Mouse (Mus musculus) stomach, embryonic 16.5 days (tissue): ENCODE measurements around the gene Rtl5. TPM values are rescaled to one million over a fixed set of nuclear protein-coding genes. Genes with fewer than 3 reads are reported as not detected.

ENCODE experiments used
- ATAC-seq: fragments of 200-750 bp; cut with Nextera tagmentation; 2 replicates; pipeline ENCODE4 v1.8.0; 2017; ENCODE audit warnings: moderate number of reproducible peaks, moderate TSS enrichment; ENCODE audit not compliant: insufficient read depth, low FRiP score
- H3K27ac ChIP-seq: fragments of 300-500 bp; sonication (generic); 2 replicates; pipeline ENCODE4 v1.5.1; 2014; ENCODE audit warnings: low read length
- H3K27me3 ChIP-seq: fragments of 300-500 bp; sonication (generic); 2 replicates; pipeline ENCODE4 v1.6.1; 2014; ENCODE audit warnings: low read length, control low read depth, mixed read lengths; ENCODE audit not compliant: control insufficient read depth, insufficient read depth
- H3K36me3 ChIP-seq: fragments of 300-500 bp; sonication (generic); 2 replicates; pipeline ENCODE4 v1.6.1; 2014; ENCODE audit warnings: low read length; ENCODE audit not compliant: control insufficient read depth, insufficient read depth
- H3K4me1 ChIP-seq: fragments of 300-500 bp; sonication (generic); 2 replicates; pipeline ENCODE4 v1.6.1; 2014; ENCODE audit warnings: low read length, control low read depth, mixed read lengths; ENCODE audit not compliant: control insufficient read depth, insufficient read depth
- H3K4me2 ChIP-seq: fragments of 300-500 bp; sonication (generic); 2 replicates; pipeline ENCODE4 v1.6.1; 2014; ENCODE audit warnings: low read depth, low read length, mixed read lengths
- H3K4me3 ChIP-seq: fragments of 300-500 bp; sonication (generic); replicated peaks from 2 replicates; pipeline ENCODE4 v1.5.1; 2014; ENCODE audit warnings: mild to moderate bottlenecking, low read length
- H3K9ac ChIP-seq: fragments of 300-500 bp; sonication (generic); 2 replicates; pipeline ENCODE4 v1.6.1; 2014; ENCODE audit warnings: low read length
- H3K9me3 ChIP-seq: fragments of 300-500 bp; sonication (generic); replicated peaks from 2 replicates; pipeline ENCODE4 v1.6.1; 2016; ENCODE audit warnings: low read length, control low read depth; ENCODE audit not compliant: control insufficient read depth
- WGBS: fragments of 180-500 bp; shearing (Covaris S2); extraction: QIAGEN DNeasy Blood & Tissue Kit; methylation state at CpG from one replicate; pipeline ENCODE4 v1.1.7; 2014; 5-methylcytosine and 5-hydroxymethylcytosine counted together
- polyA plus RNA-seq: library from polyadenylated mRNA; unstranded; fragments of >200 nt; fragmentation: Nextera tagmentation; extraction: Ambion mirVana; gene quantifications from 2 replicates; pipeline ENCODE4 v1.2.1, GENCODE M21; 2015

Gene Rtl5
- polyA plus RNA-seq, 1 experiment from 2014 or later, result 2.7 TPM

DNA sequence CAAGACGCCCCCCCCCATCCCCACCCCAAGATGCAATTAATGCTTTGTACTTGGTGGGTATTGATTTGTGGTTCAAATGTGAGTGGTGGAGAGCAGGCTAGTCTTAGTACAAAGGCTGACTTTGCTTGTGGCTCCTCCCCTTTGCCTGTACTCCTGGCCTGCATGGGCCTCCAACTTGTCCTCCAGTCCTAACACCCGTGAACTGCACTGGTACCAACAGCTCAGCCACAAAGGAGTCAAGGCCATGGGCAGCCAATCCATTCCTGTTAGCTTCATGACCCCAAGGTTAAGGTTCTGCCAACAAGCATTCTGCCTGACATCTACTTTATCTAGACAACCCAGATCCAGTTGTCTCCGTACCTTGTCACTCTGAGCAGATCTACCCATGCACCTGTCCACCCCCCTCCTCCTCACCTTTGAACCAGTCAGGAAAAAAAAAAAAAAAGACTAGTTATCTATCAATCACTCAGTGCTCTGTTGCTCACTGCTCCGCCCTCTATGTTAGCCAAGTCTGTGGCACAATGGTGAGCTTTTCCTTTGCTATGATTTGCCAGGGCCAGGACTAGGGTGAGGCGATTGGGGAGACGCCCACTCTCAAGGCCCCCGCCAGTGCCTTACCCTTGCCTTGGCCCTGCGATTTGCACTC, 14.8 kb upstream of the Rtl5 start:
- Histone ChIP-seq H3K9ac (no peak overlapping the region), H3K4me2 (no peak overlapping the region), H3K4me1 (no peaks in the 10 kb centered on the region), H3K9me3 (no peaks in the 10 kb centered on the region), H3K4me3 (no peak overlapping the region), H3K27ac (no peak overlapping the region), H3K36me3 (no peaks in the 10 kb centered on the region), H3K27me3 (peaks cover 9% of the 10 kb centered on the region)
- 70% methylated on average over 8 of the region's 8 CpGs for WGBS
- peak; percentile 68; the same call in 1 of the 2 replicates for ATAC-seq

DNA sequence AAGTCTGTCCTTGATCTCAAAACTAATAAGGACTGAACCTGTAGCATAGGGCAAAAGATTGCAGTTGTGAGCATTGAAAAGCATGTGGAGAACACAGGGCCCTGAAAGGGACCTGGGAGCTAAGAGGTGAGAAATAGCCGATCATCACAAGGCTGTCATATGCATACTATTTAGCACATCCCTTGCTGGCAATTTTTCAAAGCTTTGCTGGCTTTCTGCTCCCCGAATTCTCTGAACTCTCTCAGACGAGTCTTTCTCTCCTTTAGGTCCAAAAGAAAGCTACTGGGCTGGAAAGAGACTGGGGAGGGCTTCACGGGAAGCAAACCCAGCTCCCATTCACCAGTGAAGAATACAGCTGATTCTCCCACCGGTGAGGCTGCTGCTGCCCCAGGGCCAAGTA, 11.2 kb upstream of the Rtl5 start:
- no peaks in the 10 kb centered on the region for H3K9me3 ChIP-seq
- H3K4me2 ChIP-seq, result no peak overlapping the region
- ATAC-seq, result no peak
- no peak overlapping the region for H3K27ac ChIP-seq
- H3K36me3 ChIP-seq, result no peaks in the 10 kb centered on the region
- H3K4me1 ChIP-seq, result no peaks in the 10 kb centered on the region
- 45% methylated on average over 5 of the region's 5 CpGs for WGBS
- H3K9ac ChIP-seq, result no peak overlapping the region
- H3K27me3 ChIP-seq, result peaks cover 12% of the 10 kb centered on the region
- H3K4me3 ChIP-seq, result no peak overlapping the region

DNA sequence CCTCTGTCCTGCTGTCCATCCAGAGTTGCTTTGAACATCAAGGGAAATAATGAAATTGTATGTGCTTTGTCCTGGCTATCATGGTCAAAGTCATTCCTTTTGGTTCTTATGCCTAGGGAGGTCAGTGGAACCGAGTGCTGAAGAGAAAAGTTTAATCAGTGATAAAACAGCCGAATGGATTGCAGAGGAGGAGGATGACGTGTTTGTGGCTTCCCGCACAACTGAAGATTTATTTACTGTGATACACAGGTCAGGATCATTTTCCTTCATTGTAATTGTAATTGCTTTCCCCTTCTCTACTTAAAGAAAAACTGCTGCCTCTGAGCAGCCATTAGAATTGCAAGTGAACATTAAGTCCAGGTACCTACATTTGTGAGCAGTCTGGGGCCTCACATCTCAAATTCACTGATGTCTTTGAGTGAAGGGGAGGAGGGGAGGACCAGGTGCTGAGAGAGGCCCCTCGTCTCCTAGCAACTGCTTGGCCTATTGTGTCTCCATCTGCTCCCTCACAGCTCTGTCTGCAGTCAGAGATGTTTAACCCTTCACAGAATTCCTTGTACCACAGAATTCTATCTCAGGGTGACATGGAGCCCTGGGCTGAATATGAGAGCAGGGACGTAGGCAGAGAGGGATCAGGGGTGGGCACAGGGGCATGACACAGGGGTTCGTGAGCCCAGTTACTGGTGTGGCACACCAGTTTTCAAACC, 10.6 kb upstream of the Rtl5 start:
- Histone ChIP-seq H3K4me2 (no peak overlapping the region), H3K9ac (no peak overlapping the region), H3K27ac (no peak overlapping the region), H3K27me3 (peaks cover 12% of the 10 kb centered on the region), H3K4me3 (no peak overlapping the region), H3K4me1 (no peaks in the 10 kb centered on the region), H3K9me3 (no peaks in the 10 kb centered on the region), H3K36me3 (no peaks in the 10 kb centered on the region)
- peak; percentile 37; the same call in 1 of the 2 replicates for ATAC-seq
- WGBS, result 33% methylated on average over 7 of the region's 7 CpGs

DNA sequence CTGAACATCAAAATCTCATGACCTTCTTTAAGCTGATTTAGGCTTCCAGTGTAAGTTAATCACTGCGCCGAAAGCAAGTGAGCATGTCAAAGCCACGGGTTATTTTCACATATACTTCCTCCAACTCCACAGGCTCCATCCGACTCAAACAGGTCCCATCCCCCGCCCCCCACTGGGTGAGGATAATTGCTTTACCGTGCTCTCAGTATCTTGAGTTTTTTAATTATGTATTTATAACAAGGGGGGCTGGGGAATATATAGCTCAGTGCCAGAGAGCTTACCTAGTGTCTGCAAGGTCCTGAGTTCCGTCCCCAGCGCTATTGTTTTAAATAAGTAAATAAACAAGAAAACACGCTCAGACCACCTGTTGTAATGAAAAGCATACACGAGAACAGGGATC, 10.0 kb upstream of the Rtl5 start:
- H3K27me3 ChIP-seq, result peaks cover 12% of the 10 kb centered on the region; the same call in 1 of the 2 replicates
- H3K9ac ChIP-seq, result no peak overlapping the region
- no peak overlapping the region for H3K4me2 ChIP-seq
- H3K36me3 ChIP-seq, result no peaks in the 10 kb centered on the region
- no peak overlapping the region for H3K27ac ChIP-seq
- H3K4me3 ChIP-seq, result no peak overlapping the region
- no peak for ATAC-seq
- 54% methylated on average over 10 of the region's 10 CpGs for WGBS
- H3K4me1 ChIP-seq, result no peaks in the 10 kb centered on the region
- H3K9me3 ChIP-seq, result no peaks in the 10 kb centered on the region

DNA sequence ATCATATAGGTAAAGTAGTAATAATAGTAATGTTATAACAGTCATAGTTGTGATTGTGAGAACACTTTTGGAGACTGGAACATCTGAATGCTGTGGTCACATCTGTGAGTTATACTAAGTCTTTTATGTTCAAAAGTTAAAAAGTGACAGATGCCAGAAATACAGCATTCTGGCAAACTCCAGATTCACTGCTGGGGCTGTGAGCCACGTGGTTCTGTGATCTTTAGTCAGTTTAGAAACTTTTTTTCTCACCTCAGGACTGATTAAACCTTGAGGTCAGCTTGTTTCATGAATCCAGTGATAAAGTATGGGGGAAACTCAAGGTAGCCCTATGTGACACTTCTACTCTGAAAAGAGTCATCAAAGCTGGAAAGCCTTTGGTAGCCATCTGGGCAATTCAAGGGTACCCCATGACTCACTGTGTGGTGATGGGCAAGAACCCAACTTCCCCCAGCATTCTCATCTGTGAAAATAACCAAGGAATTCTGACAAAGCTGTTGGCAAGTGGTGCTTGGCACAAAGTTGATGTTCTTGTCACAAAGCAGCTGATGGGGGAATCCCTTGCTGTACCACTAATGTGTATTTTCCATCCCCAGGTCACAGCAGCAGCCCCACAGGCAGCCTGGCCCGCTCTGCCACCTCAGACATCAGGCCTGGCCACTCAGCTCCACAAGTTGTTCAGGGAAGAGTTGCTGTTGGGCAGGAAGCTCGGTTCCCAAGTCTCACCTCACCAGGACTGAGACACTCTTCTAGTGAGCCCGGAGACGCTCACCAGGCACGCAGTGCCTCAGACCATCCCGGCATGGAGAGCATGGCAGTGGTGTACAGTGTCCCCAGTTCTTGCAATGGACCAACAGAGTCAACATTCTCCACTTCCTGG, 6.0 kb upstream of the Rtl5 start:
- peaks cover 6% of the 10 kb centered on the region; the same call in 1 of the 2 replicates for H3K27me3 ChIP-seq
- no peak for ATAC-seq
- no peaks in the 10 kb centered on the region for H3K36me3 ChIP-seq
- H3K4me3 ChIP-seq, result no peak overlapping the region
- no peak overlapping the region for H3K27ac ChIP-seq
- H3K4me1 ChIP-seq, result no peaks in the 10 kb centered on the region
- no peaks in the 10 kb centered on the region for H3K9me3 ChIP-seq
- no peak overlapping the region for H3K9ac ChIP-seq
- WGBS, result 80% methylated on average over 7 of the region's 7 CpGs
- H3K4me2 ChIP-seq, result no peak overlapping the region

DNA sequence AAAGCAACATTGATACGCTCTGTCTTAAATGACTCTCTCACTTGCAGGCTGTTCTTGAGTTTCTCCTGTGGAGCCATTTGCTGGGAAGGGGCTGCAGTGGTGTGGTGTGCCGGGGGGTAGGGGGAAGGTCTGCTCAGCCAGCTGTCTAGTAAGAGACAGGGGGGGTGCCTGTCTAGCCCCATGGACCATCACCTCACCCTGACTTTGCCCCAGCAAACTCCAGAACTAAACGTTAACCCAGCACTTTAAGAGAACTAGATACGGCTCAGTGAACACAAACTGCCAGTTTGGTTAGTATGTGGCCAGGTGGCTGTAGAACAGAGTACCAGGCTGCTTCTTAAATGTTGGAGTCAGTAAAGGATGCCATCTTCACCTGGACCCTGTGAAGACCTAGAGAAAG, 4.1 kb upstream of the Rtl5 start:
- Histone ChIP-seq H3K36me3 (no peaks in the 10 kb centered on the region), H3K27me3 (peaks cover 14% of the 10 kb centered on the region; the same call in 1 of the 2 replicates), H3K4me2 (no peak overlapping the region), H3K9me3 (no peaks in the 10 kb centered on the region), H3K27ac (no peak overlapping the region), H3K4me3 (no peak overlapping the region), H3K4me1 (peaks cover 2% of the 10 kb centered on the region; the same call in 1 of the 2 replicates), H3K9ac (no peak overlapping the region)
- no peak for ATAC-seq
- WGBS, result 91% methylated on average over 4 of the region's 4 CpGs

DNA sequence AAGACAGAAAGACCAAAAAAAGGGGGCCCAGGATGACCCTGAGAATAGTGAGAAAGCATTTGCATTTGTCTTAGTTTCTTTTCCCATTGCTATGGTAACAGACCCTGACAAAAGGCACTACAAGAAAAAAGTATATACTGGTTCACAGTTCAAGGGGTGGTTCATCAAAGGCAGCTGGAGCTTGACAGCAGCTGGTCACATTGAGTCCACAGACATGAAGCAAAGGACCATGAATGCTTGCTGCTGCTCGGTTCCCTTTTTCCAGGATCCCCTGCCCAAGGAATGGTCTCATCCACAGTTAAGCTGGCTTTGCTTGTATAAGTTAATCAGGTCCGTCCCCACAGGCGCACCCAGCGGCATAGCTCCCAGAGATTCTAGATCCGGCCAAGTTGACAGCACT, 3.3 kb upstream of the Rtl5 start:
- Histone ChIP-seq H3K4me1 (peaks cover 3% of the 10 kb centered on the region; the same call in 1 of the 2 replicates), H3K27ac (no peak overlapping the region), H3K9me3 (no peaks in the 10 kb centered on the region), H3K4me3 (no peak overlapping the region), H3K27me3 (peaks cover 11% of the 10 kb centered on the region; the same call in 1 of the 2 replicates), H3K36me3 (no peaks in the 10 kb centered on the region), H3K9ac (no peak overlapping the region), H3K4me2 (no peak overlapping the region)
- ATAC-seq, result no peak
- WGBS, result 75% methylated on average over 5 of the region's 5 CpGs

DNA sequence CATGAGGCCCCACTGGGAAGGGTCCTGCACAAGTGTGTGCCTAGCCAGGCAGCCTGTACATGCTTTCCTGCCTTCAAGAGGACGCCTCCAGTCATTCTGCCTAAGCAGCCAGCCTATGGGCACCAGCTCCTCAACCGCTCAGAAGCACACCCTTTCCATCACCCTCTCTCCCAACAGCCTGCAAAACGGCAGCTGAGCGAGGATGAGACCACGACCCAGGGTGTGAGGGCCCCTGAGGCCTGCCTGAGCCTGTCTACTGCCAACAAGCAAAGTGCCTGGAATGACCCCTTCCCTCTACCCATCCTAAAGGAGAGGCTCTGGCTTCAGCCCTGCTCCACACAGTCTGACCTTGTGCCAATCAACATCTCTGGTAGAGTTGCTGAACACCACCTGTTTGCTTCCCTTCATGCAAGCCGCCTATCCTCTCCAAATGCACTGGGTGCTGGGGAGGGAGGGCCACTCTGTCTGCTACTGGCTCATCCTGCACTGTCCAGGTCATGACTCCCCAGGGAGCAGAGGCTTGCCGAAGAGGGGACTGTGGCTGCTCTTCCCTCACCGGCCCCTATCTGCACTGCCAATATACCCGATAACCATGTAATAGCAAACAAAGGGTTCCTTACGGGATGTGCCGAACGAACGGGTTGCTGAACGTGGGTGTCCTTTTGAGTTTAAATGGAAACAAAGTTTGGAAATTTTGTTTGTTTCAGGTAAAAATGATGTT, 2.7 kb upstream of the Rtl5 start:
- Histone ChIP-seq H3K36me3 (no peaks in the 10 kb centered on the region), H3K4me2 (no peak overlapping the region), H3K9me3 (no peaks in the 10 kb centered on the region), H3K27ac (no peak overlapping the region), H3K4me1 (peaks cover 3% of the 10 kb centered on the region; the same call in 1 of the 2 replicates), H3K9ac (no peak overlapping the region), H3K27me3 (peaks cover 10% of the 10 kb centered on the region; the same call in 1 of the 2 replicates), H3K4me3 (no peak overlapping the region)
- 84% methylated on average over 14 of the region's 14 CpGs for WGBS
- no peak for ATAC-seq
